Mouse (Mus musculus) Patski (cell line): ENCODE measurements around the gene Cux1. TPM values are rescaled to one million over a fixed set of nuclear protein-coding genes. Genes with fewer than 3 reads are reported as not detected.
"Not testable (repeated sequence)": the region's sequence is repeated elsewhere in the genome, so short reads cannot be mapped to it uniquely, and the experiment has no call there.

Experiments used
- ATAC-seq: fragments of 100-300 bp; one replicate; pipeline ENCODE4 v1.8.0; 2021
- CTCF ChIA-PET: fragments of 350-600 bp; sonication (Branson Sonifier 250); formaldehyde crosslinking; loops from one replicate; lab custom pipeline; 2022; ENCODE audit warnings: inconsistent platforms; lab: Charles Lee
- POLR2A ChIA-PET: fragments of 350-600 bp; sonication (Branson Sonifier 250); formaldehyde crosslinking; loops from one replicate; lab custom pipeline; 2022; ENCODE audit warnings: antibody characterized with exemption, inconsistent platforms; lab: Charles Lee
- DNase-seq: peaks from one replicate; pipeline ENCODE4 v3.0.0-alpha.2; 2011; ENCODE audit warnings: low read depth, low spot score
- H3K27me3 ChIP-seq: fragments of 371-371 bp; one replicate; pipeline ENCODE4 v1.5.1; 2021
- CTCF ChIP-seq: fragments of 100-300 bp; IDR thresholded peaks from one replicate; pipeline ENCODE4 v1.5.1; 2021
- in situ Hi-C: fragments of 300-500 bp; cut with MboI; formaldehyde crosslinking; loops from 3 replicates; pipeline ENCODE4 v1.11.1; 2018; ENCODE audit warnings: low pct_unique_long_range_greater_than_20kb, mixed read lengths
- polyA plus RNA-seq: library from polyadenylated mRNA; unstranded; gene quantifications from one replicate; pipeline ENCODE4 v1.2.3, GENCODE M21; 2021

Cux1 gene
- polyA plus RNA-seq, 1 experiment from 2014 or later, result 166 TPM

DNA sequence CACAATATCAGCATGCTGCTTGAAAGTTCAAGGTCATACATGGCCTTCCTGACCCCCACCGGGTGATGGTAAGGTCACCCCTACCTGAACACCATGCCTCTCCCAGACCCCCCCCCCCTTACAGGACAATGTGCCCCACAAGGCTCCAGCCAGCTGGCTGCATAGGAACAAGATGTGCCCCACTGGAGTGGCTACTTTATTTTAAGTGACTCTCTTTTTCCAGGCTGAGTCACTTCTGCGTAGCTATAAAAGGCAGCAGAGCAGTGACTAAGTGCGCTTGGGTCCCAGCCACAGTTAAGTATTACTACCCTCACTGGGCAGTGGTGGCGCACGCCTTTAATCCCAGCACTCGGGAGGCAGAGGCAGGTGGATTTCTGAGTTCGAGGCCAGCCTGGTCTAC, 86.7 kb downstream of the Cux1 start:
- ATAC-seq (peak; percentile 61), DNase-seq (no peak)
- in situ Hi-C loops, result no loop called here
- ChIA-PET CTCF (interaction anchor here (0.9 to 3.1 kb wide), 6 partner anchors 14 to 127 kb away, joined by 3 to 14 read pairs (median 4); no protein-coding TSS in a partner anchor), POLR2A (interaction anchor here (0.5 to 1.2 kb wide), 2 partner anchors 18 to 86 kb away, joined by 3 read pairs; partner anchors contain the start of gene Cux1)
- peak; percentile 32 for TF ChIP-seq CTCF
- no peaks in the 10 kb centered on the region for H3K27me3 ChIP-seq

DNA sequence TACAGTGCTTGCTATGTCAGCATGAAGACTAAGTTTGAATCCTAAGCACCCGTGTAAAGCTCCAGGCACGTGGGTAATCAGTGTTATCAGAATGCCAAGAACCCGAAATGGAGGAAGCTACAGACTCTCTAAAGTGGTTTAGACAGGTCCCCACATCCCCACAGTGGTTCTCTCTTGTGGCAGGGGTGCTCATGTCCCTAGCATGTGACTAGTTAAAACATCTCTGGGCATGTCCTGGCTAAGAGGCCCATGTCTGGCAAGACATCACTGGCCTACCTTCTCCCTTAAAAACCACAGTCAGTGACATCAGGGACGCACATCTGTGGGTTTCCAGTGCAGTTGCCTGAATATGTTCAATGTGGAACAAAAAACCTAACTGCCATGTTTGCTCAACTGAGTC, 87.5 kb downstream of the Cux1 start:
- peak; percentile 13 for ATAC-seq
- CTCF ChIA-PET, result interaction anchor here (0.9 to 3.1 kb wide), 8 partner anchors 10 to 126 kb away, joined by 3 to 14 read pairs (median 3); no protein-coding TSS in a partner anchor
- in situ Hi-C loops, result loop anchor here (5.0 to 10.0 kb wide), 3 partner anchors 88 to 175 kb away; partner anchors contain the start of gene Cux1

DNA sequence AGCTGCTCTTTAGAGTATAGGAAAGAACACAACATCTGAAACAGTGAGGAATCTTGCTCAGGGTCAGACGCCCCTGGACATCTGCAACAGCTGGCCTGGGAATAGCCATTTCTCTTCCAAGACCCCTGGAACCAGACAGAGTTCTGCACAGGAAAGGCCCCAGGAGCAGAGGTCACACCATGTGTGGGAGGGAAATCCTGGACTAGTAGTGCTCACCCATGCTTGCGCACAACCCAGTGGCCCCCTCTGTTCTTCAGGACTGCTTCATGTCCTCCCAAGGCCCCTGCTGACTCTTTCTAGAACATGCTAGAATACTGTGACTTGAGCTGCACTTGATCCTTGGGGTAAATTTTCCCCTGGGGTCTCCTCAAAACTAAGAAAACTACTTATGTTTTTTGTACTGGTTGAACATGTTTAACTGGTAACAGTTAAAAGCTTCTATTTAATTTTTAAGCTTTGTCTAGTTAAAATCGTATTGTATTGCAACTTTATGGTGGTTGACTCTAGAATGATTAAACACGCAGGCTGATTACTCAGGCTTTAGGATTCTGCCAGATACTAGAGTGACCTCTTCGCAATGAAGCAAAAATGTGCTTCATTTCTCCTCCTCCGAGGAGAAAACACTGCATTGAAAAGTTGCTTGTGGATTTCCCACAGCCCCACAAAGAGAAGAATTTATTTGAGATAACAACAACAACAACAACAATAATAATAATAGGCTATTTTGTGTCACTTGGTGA, 88.1 kb downstream of the Cux1 start:
- no peaks in the 10 kb centered on the region for H3K27me3 ChIP-seq
- in situ Hi-C loops, result loop anchor here (5.0 to 10.0 kb wide), 3 partner anchors 88 to 176 kb away; partner anchors contain the start of gene Cux1
- CTCF ChIA-PET, result interaction anchor here (1.1 to 3.1 kb wide), 5 partner anchors 9 to 86 kb away, joined by 3 to 14 read pairs (median 7); no protein-coding TSS in a partner anchor
- DNase-seq, result no peak
- no peak for TF ChIP-seq CTCF
- POLR2A ChIA-PET, result interaction anchor here (1.6 kb wide), 2 partner anchors 15 to 87 kb away, joined by 6 to 13 read pairs; no protein-coding TSS in a partner anchor
- peak; percentile 73 for ATAC-seq

More for the DNA sequence above, 87.5 kb downstream of the Cux1 start:
- H3K27me3 ChIP-seq, result no peaks in the 10 kb centered on the region
- POLR2A ChIA-PET, result interaction anchor here (0.5 to 1.6 kb wide), 6 partner anchors 14 to 191 kb away, joined by 3 to 13 read pairs (median 6); partner anchors contain the start of gene Cux1
- DNase-seq, result no peak
- TF ChIP-seq CTCF, result no peak

DNA sequence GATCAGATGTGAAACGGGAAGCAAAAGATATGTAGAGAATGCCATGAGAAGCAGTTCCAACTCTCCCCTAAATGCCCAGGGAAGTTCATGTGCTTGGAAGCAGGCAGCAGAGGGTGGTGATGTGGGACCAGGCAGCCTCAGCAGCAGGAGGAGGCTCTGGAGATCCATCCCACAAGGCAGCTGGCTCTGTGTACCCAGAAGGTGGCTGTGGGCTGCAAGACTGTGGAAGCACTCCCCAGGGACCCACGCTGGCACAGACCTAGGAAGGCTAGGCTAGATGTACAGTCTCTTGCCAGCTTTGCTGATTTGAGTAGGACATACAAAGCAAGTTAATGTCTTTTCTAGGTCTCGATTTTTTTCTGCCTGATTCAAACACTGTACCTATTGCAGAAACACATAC, 91.0 kb downstream of the Cux1 start:
- DNase-seq (no peak), ATAC-seq (no peak)
- TF ChIP-seq CTCF, result no peak
- CTCF ChIA-PET, result interaction anchor here (0.6 to 2.2 kb wide), 5 partner anchors 12 to 181 kb away, joined by 3 to 5 read pairs (median 4); no protein-coding TSS in a partner anchor
- H3K27me3 ChIP-seq, result no peaks in the 10 kb centered on the region
- POLR2A ChIA-PET, result interaction anchor here (0.8 to 1.0 kb wide), 2 partner anchors 13 to 38 kb away, joined by 3 read pairs; no protein-coding TSS in a partner anchor
- in situ Hi-C loops, result loop anchor here (5.0 to 10.0 kb wide), 3 partner anchors 91 to 179 kb away; partner anchors contain the start of gene Cux1

DNA sequence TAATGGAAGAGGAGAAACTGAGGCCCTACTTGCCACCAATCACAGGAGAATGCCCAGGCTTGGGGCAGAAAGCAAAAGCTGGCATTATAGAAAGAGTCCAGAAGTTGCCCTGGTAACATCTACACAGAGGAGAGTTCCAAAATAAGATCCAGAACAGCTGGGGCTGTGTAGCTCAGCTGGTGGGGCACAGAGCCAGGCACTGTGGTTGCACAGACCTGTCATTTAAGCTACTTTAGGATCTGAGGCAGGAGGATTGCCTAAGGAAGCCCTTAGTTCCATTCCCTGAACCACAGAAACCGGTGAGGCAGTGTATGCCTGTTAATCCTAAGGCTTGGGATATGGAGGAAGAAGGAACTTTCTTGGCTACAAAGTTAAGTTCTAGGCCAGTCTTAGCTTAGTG, 92.1 kb downstream of the Cux1 start:
- DNase-seq (no peak), ATAC-seq (no peak)
- no peaks in the 10 kb centered on the region for H3K27me3 ChIP-seq
- POLR2A ChIA-PET, result interaction anchor here (1.2 kb wide), 1 partner anchor 76 kb away, joined by 3 read pairs; no protein-coding TSS in a partner anchor
- CTCF ChIA-PET, result interaction anchor here (2.2 to 2.3 kb wide), 3 partner anchors 10 to 76 kb away, joined by 4 to 13 read pairs (median 5); no protein-coding TSS in a partner anchor
- TF ChIP-seq CTCF, result no peak
- in situ Hi-C loops, result loop anchor here (5.0 to 10.0 kb wide), 3 partner anchors 92 to 180 kb away; partner anchors contain the start of gene Cux1

DNA sequence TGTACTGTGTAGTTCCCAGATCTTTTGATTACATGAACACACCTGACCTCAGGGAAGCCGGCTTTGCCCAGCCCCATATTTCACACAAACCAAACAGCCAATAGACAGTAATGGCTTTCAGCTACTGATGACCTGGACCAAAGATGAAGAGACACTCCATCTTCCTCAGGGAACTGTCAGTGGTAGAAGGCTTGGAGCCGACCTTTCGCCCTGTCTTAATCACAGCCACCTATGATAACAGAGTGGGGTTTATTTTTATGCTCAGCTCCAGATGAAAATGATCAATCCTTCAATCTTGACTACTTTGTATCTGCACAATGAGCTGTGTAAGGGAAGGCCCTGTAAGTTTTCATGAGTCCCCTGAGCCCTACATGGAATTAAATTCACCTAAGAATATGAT, 93.2 kb downstream of the Cux1 start:
- TF ChIP-seq CTCF, result no peak
- no peak for DNase-seq
- H3K27me3 ChIP-seq, result no peaks in the 10 kb centered on the region
- ChIA-PET CTCF (interaction anchor here (0.7 to 2.3 kb wide), 5 partner anchors 9 to 233 kb away, joined by 3 to 13 read pairs (median 3); no protein-coding TSS in a partner anchor), POLR2A (interaction anchor here (0.8 kb wide), 1 partner anchor 16 kb away, joined by 4 read pairs; no protein-coding TSS in a partner anchor)
- in situ Hi-C loops, result loop anchor here (10.0 kb wide), 2 partner anchors 151 to 181 kb away; no protein-coding TSS in a partner anchor
- no peak for ATAC-seq

DNA sequence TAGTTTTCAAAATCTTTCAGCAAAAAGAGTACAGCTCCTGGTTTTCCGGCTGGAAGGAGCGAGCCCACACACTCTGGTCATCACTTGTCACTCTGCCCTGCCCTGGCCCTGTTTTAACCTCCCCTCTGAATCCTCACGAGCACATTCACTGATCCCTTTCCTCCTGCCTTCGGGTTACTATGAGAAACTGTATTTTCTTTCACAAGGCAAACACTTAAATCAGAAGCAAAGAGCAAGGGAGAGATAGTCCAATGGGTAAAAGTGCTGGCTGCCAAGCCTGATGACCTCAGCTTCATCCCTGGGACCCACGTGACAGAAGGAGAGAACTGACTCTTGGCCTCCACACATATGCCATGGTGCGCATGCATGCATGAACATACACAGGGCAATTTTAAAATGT, 94.0 kb downstream of the Cux1 start:
- DNase-seq, result no peak

DNA sequence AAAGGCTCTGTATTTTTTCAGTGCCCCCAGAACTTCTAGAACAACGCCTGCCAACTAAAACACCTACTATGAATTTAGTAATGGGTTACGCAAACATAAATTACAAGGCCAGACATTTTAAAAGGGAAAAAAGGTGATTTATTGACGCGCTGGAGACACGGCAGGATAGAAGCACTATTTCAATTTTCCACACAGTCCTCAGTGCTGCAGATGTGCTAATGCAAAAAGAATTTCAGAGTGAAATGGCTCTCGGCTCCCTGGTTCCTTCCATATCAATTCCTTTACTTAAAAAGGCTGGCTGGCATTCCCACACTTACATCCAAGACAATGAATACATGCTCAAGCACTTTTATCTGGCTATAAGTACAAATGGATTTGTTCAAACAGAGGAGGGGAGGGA, 94.4 kb downstream of the Cux1 start:
- ChIA-PET CTCF (interaction anchor here (1.3 kb wide), 1 partner anchor 150 kb away, joined by 3 read pairs; no protein-coding TSS in a partner anchor), POLR2A (no interaction called here)
- no peak for ATAC-seq
- H3K27me3 ChIP-seq, result no peaks in the 10 kb centered on the region
- TF ChIP-seq CTCF, result no peak
- in situ Hi-C loops, result loop anchor here (10.0 kb wide), 2 partner anchors 152 to 182 kb away; no protein-coding TSS in a partner anchor
- DNase-seq, result no peak

More for the DNA sequence above, 94.0 kb downstream of the Cux1 start:
- ATAC-seq, result peak; percentile 40
- in situ Hi-C loops, result loop anchor here (10.0 kb wide), 2 partner anchors 151 to 181 kb away; no protein-coding TSS in a partner anchor
- TF ChIP-seq CTCF, result no peak
- no peaks in the 10 kb centered on the region for H3K27me3 ChIP-seq
- POLR2A ChIA-PET, result no interaction called here
- CTCF ChIA-PET, result interaction anchor here (0.7 to 2.3 kb wide), 3 partner anchors 9 to 150 kb away, joined by 3 to 13 read pairs (median 3); no protein-coding TSS in a partner anchor

DNA sequence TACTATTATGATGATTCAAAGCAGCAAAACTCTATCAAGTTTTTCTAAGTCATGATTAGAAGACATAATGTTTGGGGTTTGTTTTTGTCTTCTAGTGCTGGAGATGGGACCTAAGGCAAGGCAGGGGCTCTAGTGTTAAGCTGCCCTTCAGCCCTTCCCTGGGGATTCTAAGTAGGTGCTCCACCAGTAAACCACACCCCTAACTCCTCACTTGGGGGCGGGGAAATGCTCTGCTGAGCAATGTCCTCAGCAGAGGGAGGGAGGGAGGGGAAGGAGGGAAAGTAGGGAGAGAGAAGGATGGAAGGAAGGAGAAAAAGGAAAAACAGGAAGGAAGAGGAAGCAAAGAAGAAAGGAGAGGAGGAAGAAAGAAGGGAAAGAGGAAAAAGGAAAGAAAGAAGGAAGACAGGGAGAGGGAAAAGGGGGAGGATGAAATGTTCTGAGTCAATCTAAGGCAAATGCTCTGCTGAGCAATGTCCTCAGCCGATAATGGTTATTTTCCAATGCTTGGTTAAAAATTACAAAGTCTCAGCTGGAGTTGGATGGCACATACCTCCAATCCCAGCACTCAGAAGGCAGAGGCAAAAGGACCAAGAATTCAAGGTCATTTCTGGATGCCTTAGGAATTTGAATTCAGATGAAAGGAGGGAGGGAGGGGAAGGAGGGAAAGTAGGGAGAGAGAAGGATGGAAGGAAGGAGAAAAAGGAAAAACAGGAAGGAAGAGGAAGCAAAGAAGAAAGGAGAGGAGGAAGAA, 96.1 kb downstream of the Cux1 start:
- POLR2A ChIA-PET, result interaction anchor here (0.9 to 1.2 kb wide), 2 partner anchors 68 to 78 kb away, joined by 3 read pairs; no protein-coding TSS in a partner anchor
- not testable (repeated sequence) for ATAC-seq

More for the DNA sequence above, 96.1 kb downstream of the Cux1 start:
- H3K27me3 ChIP-seq, DNase-seq: not testable (repeated sequence)
- CTCF ChIA-PET, result interaction anchor here (1.0 to 2.2 kb wide), 4 partner anchors 8 to 195 kb away, joined by 3 to 8 read pairs (median 3); no protein-coding TSS in a partner anchor
- in situ Hi-C loops, result loop anchor here (10.0 kb wide), 2 partner anchors 154 to 184 kb away; no protein-coding TSS in a partner anchor
